Mouse (Mus musculus): ENCODE measurements around the gene Crkl. TPM values are rescaled to one million over a fixed set of nuclear protein-coding genes. Genes with fewer than 3 reads are reported as not detected.
A peak's percentile ranks its signal among the peaks of the same experiment; 100 is the strongest.

Gene Crkl
- polyA plus RNA-seq, 1 experiment from 2014 or later, result 29.1 TPM

DNA sequence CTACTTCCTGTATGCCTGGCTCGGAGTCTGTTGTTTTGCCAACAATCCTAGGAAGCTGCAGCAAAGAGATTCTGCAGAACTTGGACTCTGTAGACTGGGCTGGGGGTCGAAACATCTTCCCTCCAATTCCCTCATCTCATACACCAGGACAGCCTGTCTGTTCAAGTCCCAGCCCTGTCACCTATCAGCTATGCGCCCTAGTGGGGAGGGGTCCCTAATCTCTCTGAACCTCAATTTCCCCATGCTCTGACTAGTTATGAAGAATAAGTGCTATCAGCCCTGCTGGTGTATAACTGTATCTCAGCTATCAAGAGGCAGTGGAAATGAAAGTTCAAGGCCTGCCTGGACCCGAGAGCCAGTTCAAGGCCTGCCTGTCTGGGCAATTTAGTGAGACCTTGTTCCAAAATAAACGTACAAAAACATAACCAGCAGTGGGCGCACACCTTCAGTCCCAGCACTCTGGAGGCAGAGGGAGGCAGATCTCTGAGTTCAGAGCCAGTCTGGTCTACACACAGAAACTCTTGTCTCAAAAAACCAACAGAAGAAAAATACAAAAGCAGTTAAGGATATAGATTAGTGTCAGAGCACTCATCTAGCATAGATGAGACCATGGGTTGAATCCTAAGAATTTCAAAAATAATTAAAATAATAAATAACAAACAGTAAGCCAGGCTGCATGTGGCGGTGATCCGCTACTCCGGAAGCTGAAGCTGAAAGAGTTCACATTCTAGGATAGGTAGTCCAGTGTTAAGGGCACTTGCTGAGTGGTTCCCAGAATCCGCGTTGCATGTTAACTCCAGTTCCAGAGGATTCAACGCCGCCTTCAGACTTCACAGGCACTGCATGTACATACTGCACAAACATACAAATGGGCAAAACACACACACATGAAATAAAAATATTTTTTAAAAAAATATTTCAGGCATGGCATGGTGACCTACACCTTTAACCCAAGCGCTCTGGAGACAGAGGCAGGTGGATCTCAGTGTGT, 37.0 kb downstream of the Crkl start:
- TF ChIP-seq EP300 (optimal IDR thresholded peaks at IDR 0.05) (no peak), CTCF (IDR thresholded peaks at IDR 0.05; ENCODE audit: low read depth) (peak; percentile 55)
- peak overlapping the region; percentile 80 for H3K4me2 ChIP-seq (replicated peaks; ENCODE audit: low read depth)
- H3K36me3 ChIP-seq (ENCODE audit: control insufficient read depth, insufficient read depth, low read length), result peaks cover 8% of the 10 kb centered on the region; the same call in 1 of the 2 replicates
- H3K9me3 ChIP-seq (ENCODE audit: control insufficient read depth, low read length), result no peaks in the 10 kb centered on the region
- peak overlapping the region; percentile 40 for H3K4me3 ChIP-seq (ENCODE audit: low read depth, low read length)
- DNase-seq (ENCODE audit: low spot score) (no peak), ATAC-seq (ENCODE audit: low FRiP score, low TSS enrichment) (no peak)
- H3K27ac ChIP-seq (replicated peaks), result no peak overlapping the region
- H3K4me1 ChIP-seq (replicated peaks; ENCODE audit: control insufficient read depth, insufficient read depth), result no peaks in the 10 kb centered on the region
- no peaks in the 10 kb centered on the region for H3K27me3 ChIP-seq (ENCODE audit: control insufficient read depth, insufficient read depth, low read length)
- peak overlapping the region; percentile 56; the same call in 1 of the 2 replicates for H3K9ac ChIP-seq (ENCODE audit: low read length)
- WGBS, result 44% methylated on average over 14 of the region's 14 CpGs

DNA sequence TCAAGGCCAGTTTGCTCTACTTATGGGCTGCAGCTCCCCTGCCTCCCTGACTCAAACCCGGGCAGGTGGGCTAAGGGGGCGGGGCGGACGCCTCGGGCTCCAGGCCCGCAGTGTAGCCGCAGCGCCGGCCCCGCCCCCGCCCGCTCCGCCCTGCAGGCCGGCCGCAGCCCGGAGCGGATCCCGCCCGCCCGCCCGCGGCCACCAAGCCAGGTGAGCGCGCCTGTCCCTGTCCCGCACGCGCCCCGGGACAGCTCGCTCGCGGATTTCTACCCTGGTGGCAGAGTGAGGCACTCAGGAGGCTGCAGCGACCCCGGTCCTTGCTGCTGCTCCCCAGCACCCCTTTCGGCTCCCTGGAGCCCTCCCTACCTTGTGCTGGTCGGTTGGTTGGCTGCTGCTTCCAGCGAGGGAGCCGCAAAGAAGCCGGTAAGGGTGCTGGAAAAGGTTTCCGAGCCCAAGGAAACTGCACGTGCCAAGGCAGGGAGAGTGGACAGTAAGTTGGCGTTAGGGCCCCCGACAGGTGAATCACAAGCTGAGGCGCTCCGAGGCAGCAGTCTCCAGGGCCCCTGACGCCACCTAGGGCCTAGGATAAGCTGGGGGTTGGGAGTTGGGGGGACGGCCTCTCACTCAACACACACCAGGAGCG, 37.8 kb downstream of the Crkl start, which contains the start of gene Aifm3:
Gene Aifm3 (plus strand): TSS at position 143 of the 643 bp plus-strand sequence.
- 2% methylated on average over 29 of the region's 47 CpGs for WGBS
- H3K4me2 ChIP-seq (replicated peaks; ENCODE audit: low read depth), result peak within 1 kb of the TSS; percentile 80
- peaks cover 6% of the 10 kb centered on the region; the same call in 1 of the 2 replicates for H3K36me3 ChIP-seq (ENCODE audit: control insufficient read depth, insufficient read depth, low read length)
- H3K4me3 ChIP-seq (ENCODE audit: low read depth, low read length), result peak within 1 kb of the TSS; percentile 40
- no peaks in the 10 kb centered on the region for H3K9me3 ChIP-seq (ENCODE audit: control insufficient read depth, low read length)
- peak within 1 kb of the TSS; percentile 56 for H3K9ac ChIP-seq (ENCODE audit: low read length)
- ATAC-seq (ENCODE audit: low FRiP score, low TSS enrichment), result peak; percentile 75
- no peak within 1 kb of the TSS for H3K27ac ChIP-seq (replicated peaks)
- H3K27me3 ChIP-seq (ENCODE audit: control insufficient read depth, insufficient read depth, low read length), result no peaks in the 10 kb centered on the region
- peak; percentile 67 for DNase-seq (ENCODE audit: low spot score)
- TF ChIP-seq CTCF (IDR thresholded peaks at IDR 0.05; ENCODE audit: low read depth) (no peak), EP300 (optimal IDR thresholded peaks at IDR 0.05) (no peak)
- H3K4me1 ChIP-seq (replicated peaks; ENCODE audit: control insufficient read depth, insufficient read depth), result no peaks in the 10 kb centered on the region

DNA sequence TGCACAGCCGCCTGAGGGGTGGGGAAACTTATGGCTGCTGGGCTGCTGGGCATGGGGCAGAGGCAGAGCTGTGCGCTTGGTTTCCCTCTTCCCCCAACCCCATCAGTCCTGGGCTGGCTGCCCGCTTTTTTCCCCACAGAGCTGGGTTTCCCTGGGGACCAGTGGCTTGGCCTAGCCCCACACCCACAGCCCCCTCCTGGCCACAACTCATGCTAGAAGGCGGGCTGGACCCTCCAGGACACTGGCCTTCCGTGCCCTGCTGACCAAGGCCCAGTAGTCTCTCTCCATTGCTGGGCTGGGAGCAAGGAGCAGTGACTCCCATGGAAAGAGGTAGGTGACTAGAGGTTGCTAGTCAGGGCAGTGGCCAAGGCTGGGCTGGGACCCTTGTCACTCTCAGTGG, 39.4 kb downstream of the Crkl start:
- DNase-seq (ENCODE audit: low spot score) (no peak), ATAC-seq (ENCODE audit: low FRiP score, low TSS enrichment) (no peak)
- TF ChIP-seq EP300 (optimal IDR thresholded peaks at IDR 0.05) (no peak), CTCF (IDR thresholded peaks at IDR 0.05; ENCODE audit: low read depth) (no peak)
- Histone ChIP-seq H3K27me3 (ENCODE audit: control insufficient read depth, insufficient read depth, low read length) (no peaks in the 10 kb centered on the region), H3K4me1 (replicated peaks; ENCODE audit: control insufficient read depth, insufficient read depth) (no peaks in the 10 kb centered on the region), H3K27ac (replicated peaks) (no peak overlapping the region), H3K4me3 (ENCODE audit: low read depth, low read length) (no peak overlapping the region), H3K9me3 (ENCODE audit: control insufficient read depth, low read length) (no peaks in the 10 kb centered on the region), H3K36me3 (ENCODE audit: control insufficient read depth, insufficient read depth, low read length) (no peaks in the 10 kb centered on the region), H3K9ac (ENCODE audit: low read length) (no peak overlapping the region), H3K4me2 (replicated peaks; ENCODE audit: low read depth) (no peak overlapping the region)
- WGBS, result 90% methylated on average over 5 of the region's 5 CpGs

DNA sequence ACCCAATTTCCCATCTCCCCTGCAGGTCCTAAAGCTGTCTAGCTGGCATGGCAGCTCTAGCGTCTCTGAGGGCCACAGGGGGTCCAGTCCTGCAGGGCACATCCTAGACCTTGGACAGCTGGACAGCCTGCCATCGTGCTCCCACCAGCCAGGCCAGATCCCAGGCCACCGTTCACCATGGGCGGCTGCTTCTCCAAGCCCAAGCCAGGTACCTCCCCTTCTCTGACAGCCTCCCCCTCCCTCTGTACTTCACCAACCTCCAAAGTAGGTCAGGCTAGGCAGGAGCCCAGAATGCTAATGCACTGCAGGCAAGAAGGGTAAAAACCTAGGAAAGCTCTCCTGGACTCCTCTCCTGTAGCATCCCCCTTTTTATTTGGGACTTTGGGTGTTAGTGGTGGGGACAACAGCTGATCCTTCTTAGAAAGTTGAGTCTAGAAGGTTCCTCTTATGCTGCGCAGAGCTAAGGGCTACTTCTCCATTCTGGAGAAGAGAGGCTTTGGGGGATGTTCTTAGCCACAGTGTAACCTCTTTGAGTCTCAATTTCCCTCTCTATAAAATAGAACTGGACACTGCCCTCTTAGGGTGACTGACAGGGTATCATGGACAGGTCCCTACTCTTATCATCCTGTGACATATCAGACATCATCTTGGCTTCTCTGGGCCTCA, 40.2 kb downstream of the Crkl start:
- DNase-seq (ENCODE audit: low spot score) (no peak), ATAC-seq (ENCODE audit: low FRiP score, low TSS enrichment) (no peak)
- Histone ChIP-seq H3K4me3 (ENCODE audit: low read depth, low read length) (no peak overlapping the region), H3K27ac (replicated peaks) (no peak overlapping the region), H3K36me3 (ENCODE audit: control insufficient read depth, insufficient read depth, low read length) (no peaks in the 10 kb centered on the region), H3K4me1 (replicated peaks; ENCODE audit: control insufficient read depth, insufficient read depth) (no peaks in the 10 kb centered on the region), H3K9ac (ENCODE audit: low read length) (no peak overlapping the region), H3K27me3 (ENCODE audit: control insufficient read depth, insufficient read depth, low read length) (no peaks in the 10 kb centered on the region), H3K9me3 (ENCODE audit: control insufficient read depth, low read length) (no peaks in the 10 kb centered on the region), H3K4me2 (replicated peaks; ENCODE audit: low read depth) (no peak overlapping the region)
- no peak for TF ChIP-seq CTCF (IDR thresholded peaks at IDR 0.05; ENCODE audit: low read depth)
- no peak for TF ChIP-seq EP300 (optimal IDR thresholded peaks at IDR 0.05)
- WGBS, result 69% methylated on average over 5 of the region's 5 CpGs

DNA sequence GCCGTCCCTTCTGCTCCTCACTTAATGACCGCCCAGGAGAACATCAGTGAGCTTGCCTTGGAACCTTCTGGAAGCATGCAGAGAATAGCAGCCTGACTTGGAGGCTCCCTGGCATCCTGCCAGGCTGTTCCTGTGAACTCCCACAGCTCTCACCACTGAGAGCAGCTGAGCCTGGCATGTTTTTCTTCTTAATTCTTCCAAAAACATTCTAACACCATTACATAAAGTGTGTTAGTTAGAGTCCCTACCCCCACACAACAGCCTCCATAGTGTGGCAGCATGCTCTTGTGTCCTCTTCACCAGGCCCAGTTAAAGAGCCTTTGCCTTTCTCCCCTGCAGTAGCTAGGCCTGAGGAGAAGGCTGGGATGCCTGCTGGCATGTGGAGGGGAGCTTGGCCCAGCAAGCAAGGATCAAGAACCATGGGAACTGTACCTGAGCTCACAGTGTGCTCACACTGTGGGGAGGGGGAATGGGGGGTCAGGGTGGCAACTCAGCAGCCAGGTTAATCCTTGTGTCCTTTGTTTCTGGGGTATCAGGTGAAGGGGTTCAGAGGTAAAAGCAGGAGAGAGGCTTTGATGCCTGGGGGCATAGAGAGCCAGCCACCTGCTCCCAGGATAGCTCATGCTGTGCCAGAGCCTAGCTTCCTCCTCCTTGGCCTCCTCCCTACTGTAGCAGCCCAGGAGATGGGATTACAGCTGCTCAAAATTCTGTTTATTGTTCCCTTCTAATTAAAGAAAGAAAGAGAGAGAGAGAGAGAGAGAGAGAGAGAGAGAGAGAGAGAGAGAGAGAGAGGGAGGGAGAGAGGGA, 44.9 kb downstream of the Crkl start:
- no peaks in the 10 kb centered on the region for H3K9me3 ChIP-seq (ENCODE audit: control insufficient read depth, low read length)
- no peak overlapping the region for H3K4me3 ChIP-seq (ENCODE audit: low read depth, low read length)
- 46% methylated on average over 2 of the region's 2 CpGs for WGBS
- H3K9ac ChIP-seq (ENCODE audit: low read length), result no peak overlapping the region; the same call in 1 of the 2 replicates
- no peaks in the 10 kb centered on the region for H3K27me3 ChIP-seq (ENCODE audit: control insufficient read depth, insufficient read depth, low read length)
- no peaks in the 10 kb centered on the region for H3K4me1 ChIP-seq (replicated peaks; ENCODE audit: control insufficient read depth, insufficient read depth)
- H3K36me3 ChIP-seq (ENCODE audit: control insufficient read depth, insufficient read depth, low read length), result no peaks in the 10 kb centered on the region
- ATAC-seq (ENCODE audit: low FRiP score, low TSS enrichment) (0 out of 2 replicates have a peak, but pooled peaks have one; percentile 44), DNase-seq (ENCODE audit: low spot score) (peak; percentile 62)
- no peak overlapping the region for H3K4me2 ChIP-seq (replicated peaks; ENCODE audit: low read depth)
- no peak overlapping the region for H3K27ac ChIP-seq (replicated peaks)
- TF ChIP-seq CTCF (IDR thresholded peaks at IDR 0.05; ENCODE audit: low read depth) (no peak), EP300 (optimal IDR thresholded peaks at IDR 0.05) (no peak)

All from stomach, postnatal 0 days (tissue).